Mouse (Mus musculus): ENCODE measurements at regions not wholly inside any gene's neighbourhood (a gene's known extent, or its start where the extent isn't known, plus 50 kb on each side); places are given as distances from the start of the nearest gene placed in this dataset.

DNA sequence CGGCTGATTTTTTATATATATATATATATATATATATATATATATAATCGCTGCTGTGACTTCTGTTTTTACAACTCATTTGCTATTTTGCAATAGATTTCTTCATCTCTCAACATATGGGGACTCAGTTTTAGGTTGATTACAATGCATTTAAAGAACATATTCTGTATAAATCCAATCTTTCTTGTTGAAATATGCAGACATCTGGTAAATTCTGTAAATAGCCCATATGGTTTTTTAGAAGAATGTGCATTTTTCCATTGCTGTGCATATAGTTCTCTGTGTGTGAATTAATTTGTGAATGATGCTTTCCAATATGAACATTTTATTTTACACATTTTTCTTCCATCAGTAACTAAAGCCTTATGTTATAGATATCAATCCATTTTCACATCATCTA is 457.2 kb upstream of the Edil3 start:
- peak in 1 of 2 experiments; percentile 0 for DNase-seq (ENCODE audit: low spot score in 2 of 2)

Measured in left cerebral cortex, adult 9 months (tissue).